Mouse (Mus musculus) MEL (cell line): ENCODE measurements around the gene Nbeal1. TPM values are rescaled to one million over a fixed set of nuclear protein-coding genes. Genes with fewer than 3 reads are reported as not detected.

Experiments
- DNase-seq: peaks from one replicate; pipeline ENCODE4 v3.0.0; 2011; ENCODE audit warnings: low read depth, low spot score
- H3K27ac ChIP-seq: 2 replicates; pipeline ENCODE4 v1.5.1; 2012; ENCODE audit warnings: low read depth, mild to moderate bottlenecking, control low read depth, low read length, moderate library complexity; ENCODE audit not compliant: control insufficient read depth
- H3K27me3 ChIP-seq, 2 experiments: fragments of 150-350 bp in 1 of 2; sonication (generic) in 1 of 2; 2 replicates each; pipeline ENCODE4 v1.6.1; 2012; ENCODE audit warnings: low read length in 2 of 2, mild to moderate bottlenecking in 2 of 2, improper control_type of control experiment in 1 of 2, moderate library complexity in 1 of 2; ENCODE audit not compliant: insufficient read depth in 2 of 2, control insufficient read depth in 1 of 2
- H3K36me3 ChIP-seq, 2 experiments: 2 replicates each; pipeline ENCODE4 v1.6.1; 2012 to 2014; ENCODE audit warnings: low read length in 2 of 2, improper control_type of control experiment in 1 of 2, inconsistent platforms in 1 of 2, mild to moderate bottlenecking in 1 of 2; ENCODE audit not compliant: insufficient read depth in 2 of 2, control insufficient read depth in 1 of 2
- H3K4me1 ChIP-seq, 2 experiments: fragments of 150-350 bp in 1 of 2; sonication (generic) in 1 of 2; 2 replicates each; pipeline ENCODE4 v1.6.1; 2012; ENCODE audit warnings: low read length in 2 of 2, improper control_type of control experiment in 1 of 2, mild to moderate bottlenecking in 1 of 2; ENCODE audit not compliant: insufficient read depth in 2 of 2, control insufficient read depth in 1 of 2
- H3K4me3 ChIP-seq, 2 experiments: fragments of 150-350 bp in 1 of 2; sonication (generic) in 1 of 2; 2 replicates each; pipeline ENCODE4 v1.5.1; 2012; ENCODE audit warnings: low read depth in 2 of 2, low read length in 2 of 2, mild to moderate bottlenecking in 2 of 2, moderate library complexity in 2 of 2, control low read depth in 1 of 2, improper control_type of control experiment in 1 of 2; ENCODE audit not compliant: control insufficient read depth in 1 of 2, insufficient read depth in 1 of 2
- H3K79me2 ChIP-seq: 2 replicates; pipeline ENCODE4 v1.6.1; 2012; ENCODE audit warnings: mild to moderate bottlenecking, low read length, moderate library complexity; ENCODE audit not compliant: control insufficient read depth, poor library complexity, insufficient read depth
- H3K9ac ChIP-seq: 2 replicates; pipeline ENCODE4 v1.6.1; 2012; ENCODE audit warnings: low read depth, mild to moderate bottlenecking, control low read depth, low read length, moderate library complexity; ENCODE audit not compliant: control insufficient read depth, poor library complexity, severe bottlenecking
- H3K9me3 ChIP-seq: fragments of 150-350 bp; sonication (generic); replicated peaks from 2 replicates; pipeline ENCODE4 v1.6.1; 2012; ENCODE audit warnings: mild to moderate bottlenecking, low read length, improper control_type of control experiment, moderate library complexity; ENCODE audit not compliant: insufficient read depth
- BHLHE40 ChIP-seq: IDR thresholded peaks from 2 replicates; pipeline ENCODE4 v1.6.1; 2012; ENCODE audit warnings: low read depth, mild to moderate bottlenecking, inconsistent platforms, low read length, improper control_type of control experiment, borderline replicate concordance
- CHD1 ChIP-seq: IDR thresholded peaks from 2 replicates; pipeline ENCODE4 v1.6.1; 2012; ENCODE audit warnings: low read depth, mild to moderate bottlenecking, inconsistent platforms, low read length, improper control_type of control experiment
- CHD2 ChIP-seq: IDR thresholded peaks from 2 replicates; pipeline ENCODE4 v1.6.1; 2011; ENCODE audit warnings: low read length, improper control_type of control experiment
- CTCF ChIP-seq, 3 experiments: IDR thresholded peaks in 2 of 3; conservative IDR thresholded peaks in 1 of 3; 2 replicates each; pipeline ENCODE4 v1.5.1; 2011 to 2012; ENCODE audit warnings: low read length in 3 of 3, low read depth in 2 of 3, mild to moderate bottlenecking in 2 of 3, improper control_type of control experiment in 1 of 3, inconsistent platforms in 1 of 3, mixed read lengths in 1 of 3, moderate library complexity in 1 of 3; ENCODE audit not compliant: control insufficient read depth in 1 of 3, insufficient read depth in 1 of 3, poor library complexity in 1 of 3, severe bottlenecking in 1 of 3
- E2F4 ChIP-seq: IDR thresholded peaks from 2 replicates; pipeline ENCODE4 v1.6.1; 2011; ENCODE audit warnings: low read depth, low read length, improper control_type of control experiment, borderline replicate concordance
- ELF1 ChIP-seq: IDR thresholded peaks from 2 replicates; pipeline ENCODE4 v1.6.1; 2014; ENCODE audit warnings: low read depth, mild to moderate bottlenecking, inconsistent platforms, low read length, improper control_type of control experiment, moderate library complexity
- EP300 ChIP-seq, 2 experiments: IDR thresholded peaks; 2 replicates each; pipeline ENCODE4 v1.6.1; 2011; ENCODE audit warnings: improper control_type of control experiment in 2 of 2, low read length in 2 of 2, low read depth in 1 of 2, mild to moderate bottlenecking in 1 of 2
- ETS1 ChIP-seq: IDR thresholded peaks from 2 replicates; pipeline ENCODE4 v1.6.1; 2012; ENCODE audit warnings: low read depth, mild to moderate bottlenecking, inconsistent platforms, low read length, improper control_type of control experiment, moderate library complexity
- GATA1 ChIP-seq: IDR thresholded peaks from 2 replicates; pipeline ENCODE4 v1.6.1; 2011; ENCODE audit warnings: low read depth, low read length, improper control_type of control experiment
- HCFC1 ChIP-seq: IDR thresholded peaks from 2 replicates; pipeline ENCODE4 v1.6.1; 2012; ENCODE audit warnings: low read depth, mild to moderate bottlenecking, inconsistent platforms, low read length, improper control_type of control experiment, moderate library complexity
- JUND ChIP-seq: IDR thresholded peaks from 2 replicates; pipeline ENCODE4 v1.6.1; 2011; ENCODE audit warnings: low read depth, mild to moderate bottlenecking, improper control_type of control experiment, low read length
- KAT2A ChIP-seq: conservative IDR thresholded peaks from 2 replicates; pipeline ENCODE4 v1.6.1; 2012; ENCODE audit warnings: low read depth, low read length, improper control_type of control experiment, inconsistent platforms
- MAFK ChIP-seq: IDR thresholded peaks from 2 replicates; pipeline ENCODE4 v1.6.1; 2011; ENCODE audit warnings: low read depth, mild to moderate bottlenecking, low read length, improper control_type of control experiment, borderline replicate concordance
- MAX ChIP-seq: IDR thresholded peaks from 2 replicates; pipeline ENCODE4 v1.6.1; 2011; ENCODE audit warnings: low read length, improper control_type of control experiment
- MAZ ChIP-seq: IDR thresholded peaks from 2 replicates; pipeline ENCODE4 v1.6.1; 2012; ENCODE audit warnings: low read depth, mild to moderate bottlenecking, inconsistent platforms, low read length, improper control_type of control experiment
- MEF2A ChIP-seq: IDR thresholded peaks from 2 replicates; pipeline ENCODE4 v1.6.1; 2014; ENCODE audit warnings: low read depth, mild to moderate bottlenecking, inconsistent platforms, low read length, improper control_type of control experiment; ENCODE audit not compliant: poor library complexity, insufficient replicate concordance, severe bottlenecking; ENCODE audit errors: extremely low read depth
- MXI1 ChIP-seq: IDR thresholded peaks from 2 replicates; pipeline ENCODE4 v1.6.1; 2011; ENCODE audit warnings: mild to moderate bottlenecking, low read depth, low read length, improper control_type of control experiment
- MYB ChIP-seq: IDR thresholded peaks from 2 replicates; pipeline ENCODE4 v1.6.1; 2011; ENCODE audit warnings: mild to moderate bottlenecking, low read depth, low read length, improper control_type of control experiment
- MYC ChIP-seq: IDR thresholded peaks from 2 replicates; pipeline ENCODE4 v1.6.1; 2011; ENCODE audit warnings: low read depth, mild to moderate bottlenecking, low read length, improper control_type of control experiment, moderate library complexity
- NELFE ChIP-seq: IDR thresholded peaks from 2 replicates; pipeline ENCODE4 v1.6.1; 2011; ENCODE audit warnings: low read depth, low read length, improper control_type of control experiment
- NRF1 ChIP-seq: IDR thresholded peaks from 2 replicates; pipeline ENCODE4 v1.6.1; 2014; ENCODE audit warnings: low read depth, mild to moderate bottlenecking, inconsistent platforms, low read length, improper control_type of control experiment, moderate library complexity; ENCODE audit not compliant: poor library complexity, insufficient read depth, severe bottlenecking
- POLR2A ChIP-seq, 2 experiments: IDR thresholded peaks; 2 replicates each; pipeline ENCODE4 v1.6.1; 2011 to 2012; ENCODE audit warnings: low read length in 2 of 2, mild to moderate bottlenecking in 2 of 2, control low read depth in 1 of 2, improper control_type of control experiment in 1 of 2, low read depth in 1 of 2, moderate library complexity in 1 of 2; ENCODE audit not compliant: control insufficient read depth in 1 of 2, insufficient read depth in 1 of 2, poor library complexity in 1 of 2
- POLR2AphosphoS2 ChIP-seq: IDR thresholded peaks from 2 replicates; pipeline ENCODE4 v1.6.1; 2011; ENCODE audit warnings: low read length, improper control_type of control experiment
- POLR2AphosphoS5 ChIP-seq: IDR thresholded peaks from 2 replicates; pipeline ENCODE4 v1.6.1; 2012; ENCODE audit warnings: low read depth, borderline replicate concordance, mild to moderate bottlenecking, inconsistent platforms, low read length, moderate library complexity, mixed read lengths
- RAD21 ChIP-seq: IDR thresholded peaks from 2 replicates; pipeline ENCODE4 v1.6.1; 2011; ENCODE audit warnings: mild to moderate bottlenecking, low read depth, low read length, improper control_type of control experiment
- RCOR1 ChIP-seq: IDR thresholded peaks from 2 replicates; pipeline ENCODE4 v1.6.1; 2012; ENCODE audit warnings: low read depth, mild to moderate bottlenecking, inconsistent platforms, low read length, improper control_type of control experiment
- SIN3A ChIP-seq: IDR thresholded peaks from 2 replicates; pipeline ENCODE4 v1.6.1; 2012; ENCODE audit warnings: low read length, improper control_type of control experiment, inconsistent platforms
- SMC3 ChIP-seq: IDR thresholded peaks from 2 replicates; pipeline ENCODE4 v1.6.1; 2011; ENCODE audit warnings: low read depth, low read length, improper control_type of control experiment
- TAL1 ChIP-seq: IDR thresholded peaks from 2 replicates; pipeline ENCODE4 v1.6.1; 2012; ENCODE audit warnings: mild to moderate bottlenecking, inconsistent platforms, low read length, moderate library complexity, mixed read lengths
- TBP ChIP-seq: IDR thresholded peaks from 2 replicates; pipeline ENCODE4 v1.8.0; 2011; ENCODE audit warnings: low read depth, low read length, improper control_type of control experiment
- TCF12 ChIP-seq: IDR thresholded peaks from 2 replicates; pipeline ENCODE4 v1.6.1; 2014; ENCODE audit warnings: low read depth, mild to moderate bottlenecking, inconsistent platforms, low read length, improper control_type of control experiment, moderate library complexity
- UBTF ChIP-seq: IDR thresholded peaks from 2 replicates; pipeline ENCODE4 v1.6.1; 2012; ENCODE audit warnings: low read depth, mild to moderate bottlenecking, inconsistent platforms, low read length, improper control_type of control experiment, moderate library complexity, borderline replicate concordance; ENCODE audit not compliant: insufficient read depth
- USF1 ChIP-seq: IDR thresholded peaks from 2 replicates; pipeline ENCODE4 v1.6.1; 2014; ENCODE audit warnings: low read depth, mild to moderate bottlenecking, inconsistent platforms, low read length, improper control_type of control experiment, moderate library complexity
- ZKSCAN1 ChIP-seq: IDR thresholded peaks from 2 replicates; pipeline ENCODE4 v1.6.1; 2012; ENCODE audit warnings: low read depth, mild to moderate bottlenecking, inconsistent platforms, low read length, improper control_type of control experiment, moderate library complexity
- ZMIZ1 ChIP-seq: IDR thresholded peaks from 2 replicates; pipeline ENCODE4 v1.6.1; 2012; ENCODE audit warnings: low read depth, mild to moderate bottlenecking, inconsistent platforms, low read length, improper control_type of control experiment, moderate library complexity
- ZNF384 ChIP-seq: IDR thresholded peaks from 2 replicates; pipeline ENCODE4 v1.6.1; 2012; ENCODE audit warnings: low read depth, mild to moderate bottlenecking, inconsistent platforms, low read length, improper control_type of control experiment
- polyA plus RNA-seq, 2 experiments: library from polyadenylated mRNA; stranded (reverse) in 1 of 2; unstranded in 1 of 2; fragments of >175 nt in 1 of 2; fragments of >200 nt in 1 of 2; gene quantifications; 2 replicates each; pipeline versions ENCODE4 v1.2.1 to v1.2.4; 2012; ENCODE audit warnings: low replicate concordance in 2 of 2, low read depth in 1 of 2; ENCODE audit not compliant: insufficient read length in 2 of 2, insufficient read depth in 1 of 2, missing spikeins in 1 of 2
- total RNA-seq: library from RNA; depleted of rRNA; stranded (reverse); fragments of 300-350 nt; gene quantifications from 2 replicates; pipeline ENCODE4 v1.2.3, GENCODE M21; 2012

Nbeal1 gene
- total and polyA plus RNA-seq, 3 experiments = 1.5 to 2.0 TPM; not detected in 1

- Histone ChIP-seq H3K79me2 (peaks cover 3% of the 10 kb centered on the region; the same call in 1 of the 2 replicates), H3K27me3 (no peaks in the 10 kb centered on the region), H3K9ac (peak within 1 kb of the TSS; percentile 81), H3K4me3 (peak within 1 kb of the TSS; percentile 84 to 89), H3K27ac (peak within 1 kb of the TSS; percentile 77), H3K9me3 (no peaks in the 10 kb centered on the region), H3K4me1 (peaks cover 0 to 6% of the 10 kb centered on the region in 2 experiments; a peak in 2 of 4 replicates), H3K36me3 (peaks cover 0 to 4% of the 10 kb centered on the region in 2 experiments; a peak in 2 of 4 replicates)
- peak; percentile 94 for DNase-seq
- TF ChIP-seq ZMIZ1 = peak; percentile 87
- TF ChIP-seq POLR2A (IDR thresholded peaks at IDR 0.05; ENCODE audit: control insufficient read depth in 1 of 2, insufficient read depth in 1 of 2, low read depth in 1 of 2, low read length in 2 of 2, poor library complexity in 1 of 2) = peak; percentile 91
- 0 out of 2 replicates have a peak, but pooled peaks have one; percentile 5 for TF ChIP-seq ETS1
- TF ChIP-seq MYB = no peak
- TF ChIP-seq NRF1 = peak; percentile 92
- no peak for TF ChIP-seq UBTF
- no peak for TF ChIP-seq CTCF (IDR thresholded peaks at IDR 0.05 in 2 of 3, conservative IDR thresholded peaks at IDR 0.05 in 1 of 3; ENCODE audit: control insufficient read depth in 1 of 3, insufficient read depth in 1 of 3, low read depth in 2 of 3, low read length in 3 of 3, poor library complexity in 1 of 3, severe bottlenecking in 1 of 3)
- TF ChIP-seq TBP = peak; percentile 35
- peak; percentile 79 for TF ChIP-seq ELF1
- TF ChIP-seq BHLHE40 = no peak
- TF ChIP-seq GATA1 = no peak
- no peak for TF ChIP-seq ZKSCAN1
- no peak for TF ChIP-seq RCOR1
- TF ChIP-seq MEF2A = no peak
- TF ChIP-seq TCF12 = no peak; the same call in 1 of the 2 replicates
- TF ChIP-seq SMC3 = no peak
- no peak for TF ChIP-seq JUND
- peak; percentile 90 for TF ChIP-seq MYC
- TF ChIP-seq RAD21 = no peak
- TF ChIP-seq HCFC1 = peak; percentile 63; the same call in 1 of the 2 replicates
- no peak for TF ChIP-seq POLR2AphosphoS5
- TF ChIP-seq MXI1 = peak; percentile 96
- no peak for TF ChIP-seq ZNF384
- TF ChIP-seq MAZ = peak; percentile 28; the same call in 1 of the 2 replicates
- peak; percentile 85 for TF ChIP-seq USF1
- peak; percentile 82 for TF ChIP-seq POLR2AphosphoS2
- TF ChIP-seq KAT2A = no peak
- no peak for TF ChIP-seq TAL1
- peak; percentile 94 for TF ChIP-seq MAX
- peak; percentile 83 for TF ChIP-seq NELFE
- TF ChIP-seq MAFK = no peak
- peak; percentile 56 for TF ChIP-seq SIN3A
- no peak for TF ChIP-seq CHD2
- TF ChIP-seq E2F4 = no peak
- TF ChIP-seq EP300 (IDR thresholded peaks at IDR 0.05; ENCODE audit: low read depth in 1 of 2, low read length in 2 of 2) = no peak
- TF ChIP-seq CHD1 = no peak
These were observed 162.6 kb downstream of the Nbeal1 start, which contains the start of gene Cyp20a1 for GRCm38 (mm10) chr1:60342808-60343629. Gene Cyp20a1, plus strand, starts transcription at chr1:60343323.
